Mouse (Mus musculus): ENCODE data around the gene Gm21190. TPM values are rescaled to one million over a fixed set of nuclear protein-coding genes. Genes with fewer than 3 reads are reported as not detected.
"Not testable (repeated sequence)": the region's sequence is repeated elsewhere in the genome, so short reads cannot be mapped to it uniquely, and the experiment has no call there.

Gene Gm21190
- polyA plus RNA-seq (2015; fragmentation: Nextera tagmentation; extraction: Ambion mirVana), result not detected in 2 replicates

GRCm38 (mm10) chr5:15529122-15529521, at the start of gene Gm21190:
Gm21190 (minus strand) TSS chr5:15529222.
- H3K27ac ChIP-seq (ENCODE audit: low read length); H3K27me3 ChIP-seq (ENCODE audit: control insufficient read depth, insufficient read depth, low read depth, low read length): not testable (repeated sequence)
- WGBS, result no CpG with 5 or more reads among the region's 1 CpGs

GRCm38 (mm10) chr5:15577033-15577432, 48.0 kb upstream of the Gm21190 start, which contains the start of gene Gm21083:
Gm21083 (plus strand) TSS chr5:15577333.
- H3K4me1 ChIP-seq (ENCODE audit: control insufficient read depth, insufficient read depth, low read length); H3K9me3 ChIP-seq (replicated peaks; ENCODE audit: control insufficient read depth, low read length, poor library complexity, severe bottlenecking); H3K36me3 ChIP-seq (ENCODE audit: control insufficient read depth, insufficient read depth, low read length); H3K27ac ChIP-seq (ENCODE audit: low read length); H3K27me3 ChIP-seq (ENCODE audit: control insufficient read depth, insufficient read depth, low read depth, low read length); H3K4me2 ChIP-seq (ENCODE audit: low read length); H3K4me3 ChIP-seq (ENCODE audit: low read depth, low read length); H3K9ac ChIP-seq (ENCODE audit: low read depth, low read length); ATAC-seq: not testable (repeated sequence)
- no CpG with 5 or more reads among the region's 1 CpGs for WGBS

More at GRCm38 (mm10) chr5:15529122-15529521, at the start of gene Gm21190:
- H3K4me1 ChIP-seq (ENCODE audit: control insufficient read depth, insufficient read depth, low read length); H3K36me3 ChIP-seq (ENCODE audit: control insufficient read depth, insufficient read depth, low read length); ATAC-seq; H3K4me2 ChIP-seq (ENCODE audit: low read length); H3K9ac ChIP-seq (ENCODE audit: low read depth, low read length); H3K4me3 ChIP-seq (ENCODE audit: low read depth, low read length): not testable (repeated sequence)
- peaks cover 17% of the 10 kb centered on the region for H3K9me3 ChIP-seq (replicated peaks; ENCODE audit: control insufficient read depth, low read length, poor library complexity, severe bottlenecking)

GRCm38 (mm10) chr5:15573735-15574134, 44.7 kb upstream of the Gm21190 start:
- H3K36me3 ChIP-seq (ENCODE audit: control insufficient read depth, insufficient read depth, low read length); H3K4me2 ChIP-seq (ENCODE audit: low read length); H3K27ac ChIP-seq (ENCODE audit: low read length); H3K4me3 ChIP-seq (ENCODE audit: low read depth, low read length); H3K9ac ChIP-seq (ENCODE audit: low read depth, low read length); H3K4me1 ChIP-seq (ENCODE audit: control insufficient read depth, insufficient read depth, low read length); ATAC-seq; H3K9me3 ChIP-seq (replicated peaks; ENCODE audit: control insufficient read depth, low read length, poor library complexity, severe bottlenecking); H3K27me3 ChIP-seq (ENCODE audit: control insufficient read depth, insufficient read depth, low read depth, low read length): not testable (repeated sequence)

- not testable (repeated sequence) for H3K27ac ChIP-seq (ENCODE audit: low read length); H3K4me1 ChIP-seq (ENCODE audit: control insufficient read depth, insufficient read depth, low read length); H3K9ac ChIP-seq (ENCODE audit: low read depth, low read length); H3K9me3 ChIP-seq (replicated peaks; ENCODE audit: control insufficient read depth, low read length, poor library complexity, severe bottlenecking); H3K36me3 ChIP-seq (ENCODE audit: control insufficient read depth, insufficient read depth, low read length); H3K4me2 ChIP-seq (ENCODE audit: low read length); H3K27me3 ChIP-seq (ENCODE audit: control insufficient read depth, insufficient read depth, low read depth, low read length); H3K4me3 ChIP-seq (ENCODE audit: low read depth, low read length)
- 75% methylated on average over 3 of the region's 3 CpGs for WGBS
- peak; percentile 56; the same call in 1 of the 2 replicates for ATAC-seq
Measured at GRCm38 (mm10) chr5:15561425-15562264, 32.6 kb upstream of the Gm21190 start.

- not testable (repeated sequence) for H3K27me3 ChIP-seq (ENCODE audit: control insufficient read depth, insufficient read depth, low read depth, low read length)
Measured at GRCm38 (mm10) chr5:15558654-15559053, 29.6 kb upstream of the Gm21190 start.

GRCm38 (mm10) chr5:15549606-15550005, 20.6 kb upstream of the Gm21190 start:
- not testable (repeated sequence) for ATAC-seq; H3K4me2 ChIP-seq (ENCODE audit: low read length); H3K27me3 ChIP-seq (ENCODE audit: control insufficient read depth, insufficient read depth, low read depth, low read length); H3K36me3 ChIP-seq (ENCODE audit: control insufficient read depth, insufficient read depth, low read length); H3K27ac ChIP-seq (ENCODE audit: low read length); H3K4me1 ChIP-seq (ENCODE audit: control insufficient read depth, insufficient read depth, low read length); H3K9me3 ChIP-seq (replicated peaks; ENCODE audit: control insufficient read depth, low read length, poor library complexity, severe bottlenecking); H3K4me3 ChIP-seq (ENCODE audit: low read depth, low read length); H3K9ac ChIP-seq (ENCODE audit: low read depth, low read length)
- WGBS, result 17% methylated on average over 3 of the region's 3 CpGs

More at GRCm38 (mm10) chr5:15558654-15559053, 29.6 kb upstream of the Gm21190 start:
- not testable (repeated sequence) for H3K4me1 ChIP-seq (ENCODE audit: control insufficient read depth, insufficient read depth, low read length); H3K27ac ChIP-seq (ENCODE audit: low read length); H3K4me2 ChIP-seq (ENCODE audit: low read length); H3K36me3 ChIP-seq (ENCODE audit: control insufficient read depth, insufficient read depth, low read length); ATAC-seq; H3K9ac ChIP-seq (ENCODE audit: low read depth, low read length); H3K4me3 ChIP-seq (ENCODE audit: low read depth, low read length)
- 71% methylated on average over 1 of the region's 1 CpGs for WGBS
- H3K9me3 ChIP-seq (replicated peaks; ENCODE audit: control insufficient read depth, low read length, poor library complexity, severe bottlenecking), result peaks cover 12% of the 10 kb centered on the region

GRCm38 (mm10) chr5:15549134-15549533, 20.1 kb upstream of the Gm21190 start:
- ATAC-seq; H3K36me3 ChIP-seq (ENCODE audit: control insufficient read depth, insufficient read depth, low read length); H3K9ac ChIP-seq (ENCODE audit: low read depth, low read length); H3K4me1 ChIP-seq (ENCODE audit: control insufficient read depth, insufficient read depth, low read length); H3K9me3 ChIP-seq (replicated peaks; ENCODE audit: control insufficient read depth, low read length, poor library complexity, severe bottlenecking); H3K27ac ChIP-seq (ENCODE audit: low read length); H3K4me3 ChIP-seq (ENCODE audit: low read depth, low read length); H3K27me3 ChIP-seq (ENCODE audit: control insufficient read depth, insufficient read depth, low read depth, low read length); H3K4me2 ChIP-seq (ENCODE audit: low read length): not testable (repeated sequence)
- 39% methylated on average over 1 of the region's 1 CpGs for WGBS

GRCm38 (mm10) chr5:15548642-15549041, 19.6 kb upstream of the Gm21190 start:
- WGBS, result 78% methylated on average over 6 of the region's 6 CpGs
- H3K9ac ChIP-seq (ENCODE audit: low read depth, low read length); H3K4me3 ChIP-seq (ENCODE audit: low read depth, low read length); H3K9me3 ChIP-seq (replicated peaks; ENCODE audit: control insufficient read depth, low read length, poor library complexity, severe bottlenecking); H3K4me2 ChIP-seq (ENCODE audit: low read length); H3K4me1 ChIP-seq (ENCODE audit: control insufficient read depth, insufficient read depth, low read length); H3K27me3 ChIP-seq (ENCODE audit: control insufficient read depth, insufficient read depth, low read depth, low read length); ATAC-seq; H3K27ac ChIP-seq (ENCODE audit: low read length); H3K36me3 ChIP-seq (ENCODE audit: control insufficient read depth, insufficient read depth, low read length): not testable (repeated sequence)

- not testable (repeated sequence) for H3K4me2 ChIP-seq (ENCODE audit: low read length); H3K27ac ChIP-seq (ENCODE audit: low read length); H3K4me1 ChIP-seq (ENCODE audit: control insufficient read depth, insufficient read depth, low read length)
Measured at GRCm38 (mm10) chr5:15522470-15522869, 6.6 kb downstream of the Gm21190 start.

More at GRCm38 (mm10) chr5:15522470-15522869, 6.6 kb downstream of the Gm21190 start:
- H3K4me3 ChIP-seq (ENCODE audit: low read depth, low read length); ATAC-seq; H3K36me3 ChIP-seq (ENCODE audit: control insufficient read depth, insufficient read depth, low read length); H3K9ac ChIP-seq (ENCODE audit: low read depth, low read length); H3K9me3 ChIP-seq (replicated peaks; ENCODE audit: control insufficient read depth, low read length, poor library complexity, severe bottlenecking); H3K27me3 ChIP-seq (ENCODE audit: control insufficient read depth, insufficient read depth, low read depth, low read length): not testable (repeated sequence)

Data from midbrain, embryonic 16.5 days (tissue).